Mouse (Mus musculus) natural killer cell, adult 2 months (primary cell): ENCODE measurements at regions not wholly inside any gene's neighbourhood (a gene's known extent, or its start where the extent isn't known, plus 50 kb on each side); places are given as distances from the start of the nearest gene placed in this dataset.

Source experiments
- DNase-seq, 2 experiments: peaks; one replicate each; pipeline ENCODE4 v3.0.0; 2022; ENCODE audit warnings: low spot score in 2 of 2

DNA sequence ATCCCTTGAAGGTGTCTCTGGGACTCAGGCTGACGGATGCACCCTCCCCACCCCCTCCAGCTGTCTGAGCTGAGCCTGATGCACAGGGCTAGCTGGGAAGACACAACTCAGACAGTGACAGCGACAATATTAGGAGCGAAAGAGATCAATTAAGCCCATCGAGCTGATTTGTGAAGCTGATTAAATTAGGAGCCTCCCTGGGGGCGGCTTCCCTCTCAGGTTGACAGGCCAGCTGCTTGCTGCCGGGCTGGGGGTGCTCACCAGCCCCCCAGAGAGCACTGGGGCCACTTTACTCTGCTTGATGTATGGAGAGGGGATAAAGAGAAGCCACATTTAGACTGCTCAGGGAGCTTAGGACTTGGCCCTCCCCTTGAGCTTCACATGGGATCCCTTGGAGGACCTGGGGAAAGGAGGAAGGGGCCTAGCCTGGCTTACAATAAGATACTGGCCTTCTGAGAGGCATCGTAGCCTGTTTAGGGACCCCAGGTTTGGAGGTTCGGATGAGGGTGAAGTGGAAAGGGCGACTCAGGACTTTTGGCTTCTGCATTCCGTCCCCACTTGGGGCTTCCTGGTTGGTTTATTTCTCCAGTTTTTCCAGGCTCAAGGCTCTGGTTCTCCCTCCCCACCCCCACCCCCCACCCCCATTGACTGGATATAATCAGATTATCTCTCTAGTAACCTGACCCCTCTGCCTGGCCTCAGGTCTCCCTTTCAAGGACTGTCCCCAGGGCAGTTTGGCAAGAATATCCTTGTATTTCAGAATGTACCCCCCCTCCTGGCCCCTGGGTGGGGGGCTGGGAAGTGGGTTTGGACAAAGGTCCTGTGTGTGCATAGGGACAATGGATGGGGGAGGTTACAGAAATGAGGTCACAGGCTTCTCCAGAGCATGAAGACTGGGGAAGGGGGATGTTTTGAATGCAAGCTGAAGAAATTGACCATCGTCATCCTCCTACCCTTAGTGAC, 283.4 kb downstream of the Rps24 start:
- DNase-seq = no peak

DNA sequence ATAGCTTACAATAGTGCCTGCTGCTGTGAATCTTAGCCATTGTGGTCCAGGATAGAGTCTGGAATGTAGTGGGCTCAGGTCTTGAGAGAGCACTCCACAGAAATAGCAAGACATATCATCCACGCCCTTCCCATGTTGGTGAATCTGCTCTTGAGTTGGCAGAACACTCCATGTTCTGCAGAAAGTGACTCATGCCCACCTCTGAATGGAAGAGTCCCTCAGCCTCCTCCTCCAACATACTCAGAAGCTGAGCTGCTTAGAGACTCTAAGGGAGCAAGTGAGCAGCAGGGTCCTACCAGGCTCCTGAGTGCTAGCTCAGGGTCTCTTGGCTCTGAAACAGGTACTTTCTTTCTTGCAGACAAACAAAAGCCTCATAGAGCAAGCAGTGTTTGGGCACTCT, 284.7 kb downstream of the Rps24 start:
- DNase-seq = no peak

DNA sequence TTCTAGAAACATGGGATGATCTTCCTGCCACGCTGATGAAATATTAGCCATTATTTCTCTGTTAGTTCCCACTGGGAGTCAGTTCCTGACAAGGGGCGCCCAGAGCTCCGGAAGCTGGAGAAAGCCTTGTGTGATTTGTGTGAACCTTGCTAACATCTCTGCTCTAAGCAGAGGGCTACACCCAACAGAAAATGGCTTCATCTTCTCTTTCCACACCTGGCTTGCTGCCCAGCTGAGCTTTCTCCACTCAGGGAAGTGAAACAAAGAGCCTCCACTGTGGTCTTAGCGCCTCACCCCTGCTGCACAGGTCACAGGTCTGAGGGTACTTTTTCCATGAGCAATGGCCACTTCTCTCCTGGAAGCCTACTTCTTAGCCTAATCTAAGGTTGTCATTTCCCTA, 285.2 kb downstream of the Rps24 start:
- no peak for DNase-seq

DNA sequence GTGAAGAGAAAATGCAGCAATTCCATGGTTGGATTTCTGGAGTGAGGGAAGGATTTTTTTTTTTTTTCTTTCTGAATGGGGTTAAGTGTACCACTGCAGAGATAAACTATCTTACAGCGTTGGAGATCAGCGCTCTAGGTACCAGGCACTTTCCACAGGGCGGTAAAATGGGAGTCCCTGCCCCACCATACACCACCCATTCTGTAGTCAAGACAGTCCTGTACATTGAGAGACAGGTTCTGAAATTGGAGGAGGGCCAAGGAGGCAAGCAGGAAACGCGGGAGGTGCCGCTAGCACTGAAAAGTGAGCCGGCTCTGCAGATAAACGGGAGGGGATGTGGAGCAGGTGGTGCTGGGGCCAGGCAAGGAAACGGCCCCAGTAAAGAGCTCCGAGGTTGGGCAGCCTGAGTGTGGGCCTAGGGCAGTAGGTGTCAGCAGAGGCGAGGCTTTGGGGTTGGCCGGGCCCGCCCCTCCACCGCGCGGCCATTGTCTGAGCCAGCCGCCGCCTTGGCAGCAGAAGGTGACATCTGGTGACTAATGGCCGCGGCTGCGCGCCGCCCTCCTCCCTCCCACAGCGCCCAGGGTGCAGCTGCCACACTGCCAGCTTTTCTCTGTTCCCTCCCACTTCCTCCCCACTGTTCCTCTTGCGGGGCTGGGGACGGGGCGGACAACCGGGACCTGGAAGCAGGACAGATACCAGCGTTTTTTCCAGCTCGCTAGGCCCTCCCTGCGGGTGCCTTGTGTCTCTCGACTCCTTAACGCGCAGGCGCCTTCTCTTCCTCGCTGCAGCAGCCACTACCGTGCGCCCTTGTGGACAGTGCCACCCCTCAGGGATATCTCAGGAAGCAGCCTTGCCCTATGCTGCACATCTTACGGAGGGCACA, 292.1 kb downstream of the Rps24 start:
- DNase-seq = peak; percentile 68 to 72

DNA sequence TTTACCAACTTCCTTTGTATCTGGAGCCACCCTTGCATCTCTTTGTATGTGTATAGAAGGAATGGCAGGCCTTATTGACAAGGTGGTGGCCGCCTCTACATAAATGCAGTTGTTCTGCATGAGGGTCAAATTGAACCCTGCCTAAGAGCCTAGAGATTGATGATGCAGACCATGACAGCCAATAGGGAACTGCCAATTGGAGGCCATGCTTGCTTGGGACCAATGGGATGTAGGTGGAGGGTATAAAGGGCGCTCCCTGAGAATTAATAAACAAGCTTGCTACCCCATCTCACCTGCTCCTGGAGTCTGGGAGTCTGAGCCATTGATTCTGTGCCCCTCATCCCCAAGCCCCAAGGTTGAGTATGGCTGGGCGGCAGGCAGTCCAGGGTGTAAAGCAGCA, 294.7 kb downstream of the Rps24 start:
- DNase-seq = peak in 1 of 2 experiments; percentile 25

DNA sequence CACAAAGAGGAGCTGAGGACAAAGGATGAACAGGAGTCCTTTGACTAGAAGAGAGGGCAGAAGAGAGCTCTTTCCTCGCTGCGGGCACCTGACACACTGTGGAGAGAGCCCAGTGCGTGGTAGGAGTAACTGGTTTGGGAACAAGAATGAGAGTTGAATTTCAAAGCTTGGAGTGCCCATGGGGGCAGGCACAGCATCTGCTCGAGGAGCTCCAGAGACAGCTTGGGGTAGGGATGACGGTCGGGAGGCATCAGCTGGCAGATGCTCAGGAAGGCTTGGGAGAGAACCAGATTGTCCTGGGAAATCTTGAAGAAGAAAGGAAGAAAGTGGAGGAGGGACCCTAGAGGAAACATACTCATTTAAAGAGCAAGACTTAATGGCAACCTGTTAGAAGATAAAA, 297.0 kb downstream of the Rps24 start:
- DNase-seq = no peak

DNA sequence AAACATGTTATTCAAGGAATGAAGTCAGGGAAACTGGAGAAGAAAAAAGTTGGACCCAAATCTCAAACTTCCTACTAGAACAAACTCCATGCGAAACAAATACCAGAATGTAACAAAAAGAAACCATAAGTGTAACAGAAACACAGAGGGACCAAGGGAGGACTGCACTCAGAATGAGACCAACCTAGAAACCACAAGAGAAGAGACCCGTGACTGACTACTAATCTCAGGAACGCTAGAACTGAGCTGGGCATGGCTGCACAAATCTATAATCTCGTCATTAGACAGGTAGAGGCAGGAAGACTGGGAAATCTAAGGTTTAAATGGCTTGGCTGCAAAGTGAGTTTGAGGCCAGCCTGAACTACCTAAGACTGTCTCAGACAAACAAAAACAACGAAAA, 298.5 kb downstream of the Rps24 start:
- DNase-seq = no peak

DNA sequence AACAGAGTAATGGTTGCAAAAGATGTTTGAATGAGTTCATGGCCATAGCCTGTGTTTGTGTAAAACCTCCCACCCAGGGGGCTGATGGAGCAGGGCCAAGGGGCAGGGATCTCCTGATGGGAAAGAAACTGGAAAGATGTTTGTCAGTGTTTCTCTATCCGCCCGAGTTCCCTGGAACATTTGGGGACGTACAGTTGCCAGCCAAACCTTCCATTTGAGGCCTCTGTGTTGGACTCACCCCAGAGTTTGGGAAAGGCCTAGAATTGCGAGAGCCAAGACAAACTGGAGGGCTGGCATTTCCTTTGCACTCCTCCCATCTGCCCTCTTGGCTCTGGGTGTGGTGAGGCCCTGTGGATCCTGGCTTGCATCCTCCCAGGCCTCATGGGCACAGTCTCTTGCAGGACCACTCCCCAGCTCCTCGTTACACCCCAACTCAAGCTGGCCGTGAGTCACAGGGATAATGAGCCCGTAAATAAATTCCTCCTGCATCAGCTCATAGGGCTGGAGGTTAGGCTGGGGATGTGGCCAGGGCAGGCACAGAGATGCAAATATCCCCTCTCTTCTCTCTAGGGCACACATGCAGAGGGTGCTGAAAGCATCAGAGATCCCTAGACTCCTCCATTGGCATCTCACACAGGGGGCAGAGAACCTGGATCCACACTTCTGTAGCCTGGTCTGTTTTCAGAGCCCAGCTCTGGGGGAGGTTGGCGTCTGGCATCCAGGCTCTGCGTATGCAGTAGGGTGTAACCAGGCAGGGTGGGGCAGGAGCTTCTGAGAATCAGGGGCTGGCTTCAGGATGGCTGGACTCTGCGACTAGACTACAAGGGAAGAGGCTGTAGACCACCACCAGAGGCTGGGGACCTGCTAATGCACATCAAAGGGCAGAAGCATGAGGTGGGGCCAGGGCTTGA, 306.7 kb downstream of the Rps24 start:
- no peak for DNase-seq

DNA sequence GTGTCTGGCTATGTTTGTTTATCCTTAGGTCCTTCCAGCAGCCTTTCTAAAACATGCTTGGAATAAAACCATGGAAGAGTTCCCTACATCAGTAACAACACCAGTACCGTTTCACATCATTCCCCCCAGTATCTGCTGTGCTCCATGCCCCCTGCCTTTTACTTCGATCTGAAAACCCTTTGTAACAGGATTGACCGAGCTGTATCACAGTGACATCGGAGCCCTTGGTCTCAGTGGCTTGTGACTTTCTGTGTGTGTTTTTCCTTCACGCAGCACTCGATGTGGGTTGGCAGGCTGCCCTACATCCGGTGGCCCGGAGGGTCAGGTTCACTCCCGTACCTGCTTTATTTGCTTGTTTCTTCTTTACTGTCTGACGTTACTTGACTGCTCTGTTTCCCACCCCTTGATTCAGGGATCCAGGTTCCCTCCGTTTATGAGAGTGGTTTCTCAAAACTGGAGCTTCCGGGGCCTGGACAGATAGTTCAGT, 307.5 kb downstream of the Rps24 start:
- no peak for DNase-seq

DNA sequence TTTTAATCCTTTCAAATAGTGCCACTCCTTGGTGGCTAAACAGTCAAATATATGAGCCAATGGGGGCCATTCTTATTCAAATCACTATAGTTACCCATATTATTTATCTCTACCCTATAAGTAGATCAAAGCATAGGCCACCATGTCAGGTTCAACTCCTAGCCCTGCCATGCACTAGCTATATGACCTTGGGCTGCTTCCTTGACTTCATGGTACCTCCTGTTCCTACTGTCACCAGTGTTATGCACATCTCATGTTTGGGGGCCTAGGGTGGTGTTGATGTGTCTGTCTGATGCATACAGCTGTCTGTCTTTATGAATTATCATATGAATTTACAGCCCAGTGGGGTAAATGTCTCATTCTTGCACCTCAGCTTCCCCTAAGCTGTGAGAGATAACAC, 310.6 kb downstream of the Rps24 start:
- DNase-seq = no peak

DNA sequence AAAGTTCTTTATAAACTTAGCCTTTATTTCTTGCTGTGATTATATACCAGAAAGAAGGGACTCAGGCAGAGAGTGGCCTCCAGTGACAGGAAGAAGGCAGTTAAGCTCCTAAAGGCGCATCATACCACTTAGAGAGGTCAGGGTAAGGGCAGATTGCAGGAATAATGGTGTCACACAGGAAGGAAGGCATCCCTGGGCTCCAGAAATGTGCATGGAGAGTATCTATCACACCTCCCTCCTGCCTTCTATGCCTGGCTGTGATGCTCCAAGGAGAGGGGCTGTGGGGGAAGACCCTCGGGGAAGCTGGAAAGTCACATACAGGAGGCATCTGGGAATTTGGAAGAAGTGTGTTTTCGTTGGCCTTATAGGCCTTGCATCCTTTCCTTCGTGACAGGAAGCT, 311.1 kb downstream of the Rps24 start:
- no peak for DNase-seq

DNA sequence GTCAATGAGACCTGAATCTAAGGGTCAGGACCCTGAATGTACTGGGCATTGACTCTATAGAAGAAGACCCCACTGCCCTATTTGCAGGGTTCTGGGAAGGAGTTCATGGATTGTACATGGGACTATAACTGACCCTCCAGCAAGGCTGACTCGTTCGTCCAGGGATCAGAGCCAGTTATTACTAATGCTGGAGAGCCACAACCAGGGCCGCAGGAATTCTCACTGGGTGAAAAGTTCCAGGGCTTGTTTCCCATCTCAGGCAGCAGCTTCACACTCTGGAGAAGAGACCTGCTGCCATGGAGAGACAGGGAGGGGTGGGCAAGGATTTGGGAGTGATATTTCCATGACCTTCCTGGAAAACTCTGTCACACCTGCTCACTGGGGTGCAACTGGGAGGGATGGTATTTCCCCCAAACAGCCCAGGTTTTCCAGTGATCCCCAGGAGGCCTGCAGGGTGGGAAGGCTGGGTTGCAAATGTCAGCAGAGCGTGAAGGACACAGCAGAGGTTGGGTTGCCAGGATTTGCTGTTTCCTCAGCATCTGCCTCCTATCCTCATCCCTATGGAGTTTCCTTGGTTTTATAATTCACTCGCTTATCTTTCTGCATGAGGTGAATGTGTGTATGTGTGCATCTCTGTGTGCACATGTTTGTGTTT, 316.2 kb downstream of the Rps24 start:
- no peak for DNase-seq

DNA sequence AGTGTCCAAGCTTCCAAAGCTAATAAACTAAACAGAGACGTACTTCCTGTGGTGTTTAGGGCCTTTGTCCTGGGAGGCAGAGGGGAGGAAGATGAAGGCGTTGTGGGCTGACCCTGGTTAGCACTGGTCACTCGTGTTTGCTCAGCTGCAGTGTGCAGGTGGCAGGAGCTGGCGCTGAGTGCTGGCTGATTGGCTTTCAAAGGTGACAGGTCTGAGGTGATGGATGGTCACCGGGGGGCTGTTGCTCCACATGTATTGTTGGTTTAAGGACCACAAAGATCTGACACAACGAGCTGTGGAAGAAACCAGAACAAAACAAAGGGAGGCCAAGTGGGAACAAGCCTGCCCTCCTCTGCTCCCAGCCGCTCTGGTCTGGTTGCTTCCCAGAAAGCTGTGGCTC, 320.1 kb downstream of the Rps24 start:
- no peak for DNase-seq

DNA sequence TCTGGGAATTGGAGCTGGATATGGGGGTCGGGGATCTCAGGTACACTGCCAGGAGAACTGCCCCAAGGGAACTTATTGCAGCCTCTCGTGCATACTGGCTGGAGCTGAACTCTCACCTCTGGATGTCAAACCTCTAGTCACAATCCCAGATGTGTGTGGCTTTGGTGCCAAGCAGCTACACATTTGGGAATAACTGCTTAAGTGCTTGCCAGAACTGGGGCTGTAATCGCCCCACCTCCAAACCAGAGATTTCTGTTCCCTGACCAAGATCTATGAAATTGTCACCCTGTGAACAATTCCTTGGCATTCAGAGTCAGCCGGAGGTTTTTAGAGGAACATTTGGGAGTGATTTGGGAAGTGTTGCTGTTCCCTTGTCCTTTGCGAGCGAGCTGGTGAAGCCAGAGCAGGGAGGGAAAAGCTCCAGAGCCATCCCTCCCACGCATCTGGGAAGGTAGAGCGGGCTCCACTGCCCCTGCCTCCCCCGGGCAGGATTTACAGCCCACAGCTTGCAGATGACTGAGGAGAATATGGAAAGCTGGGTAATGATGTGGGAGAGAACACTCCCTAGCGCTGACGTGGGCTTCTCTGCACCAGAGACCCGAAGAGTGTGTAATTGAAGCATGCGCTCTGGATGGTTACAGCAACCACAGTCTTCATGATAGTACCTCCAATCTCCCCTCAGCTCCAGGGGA, 336.1 kb downstream of the Rps24 start:
- no peak for DNase-seq

DNA sequence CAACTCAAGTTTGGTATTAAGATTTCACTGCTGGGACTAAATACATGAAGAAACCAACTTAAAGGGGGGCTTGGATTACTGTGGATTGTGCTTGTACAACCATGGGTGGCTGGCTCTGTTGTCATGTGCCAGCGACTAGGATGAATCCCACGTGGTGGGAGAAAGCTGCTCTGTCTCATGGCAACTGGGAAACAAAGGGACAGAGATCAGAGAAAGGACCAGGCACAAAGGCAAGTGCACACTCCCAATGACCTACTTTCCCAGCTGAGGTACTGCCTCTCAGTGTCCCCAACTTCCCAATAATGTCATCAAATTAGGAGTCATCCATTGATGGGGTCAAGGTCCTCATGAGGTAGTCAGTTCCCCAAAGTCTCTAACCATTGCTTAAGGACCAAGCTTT, 337.4 kb downstream of the Rps24 start:
- DNase-seq = no peak

DNA sequence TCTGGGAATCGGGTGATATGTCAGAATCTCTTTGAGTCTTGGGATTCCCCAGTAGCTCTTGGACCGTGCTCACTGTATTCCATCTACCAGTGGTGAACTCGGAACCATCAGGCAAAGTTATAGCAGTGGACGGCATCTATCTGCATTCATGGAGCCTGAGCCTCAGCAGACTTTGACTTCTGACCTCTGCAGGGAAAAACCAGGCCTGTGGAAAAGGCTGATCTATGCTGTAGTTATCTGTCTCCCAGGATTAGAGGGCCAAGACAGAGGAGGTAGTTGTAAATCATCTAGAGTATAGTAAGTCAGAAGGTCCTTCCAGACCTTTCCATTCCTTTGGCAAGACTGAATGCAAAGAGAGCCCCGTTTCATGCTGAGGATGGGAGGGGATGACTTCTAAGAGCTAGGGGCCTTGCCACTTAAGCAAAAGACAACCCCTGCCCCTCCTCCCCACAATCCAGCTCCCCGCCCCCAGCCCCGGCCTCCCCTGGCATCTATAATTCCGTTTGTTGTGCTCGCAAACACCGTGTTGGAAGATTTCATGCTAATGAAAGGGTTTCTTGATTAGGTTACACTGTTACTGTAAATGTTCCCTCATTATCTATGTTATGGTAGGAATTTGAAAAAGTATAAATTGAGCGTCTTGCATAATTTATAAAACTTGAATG, 338.9 kb downstream of the Rps24 start:
- DNase-seq = no peak

DNA sequence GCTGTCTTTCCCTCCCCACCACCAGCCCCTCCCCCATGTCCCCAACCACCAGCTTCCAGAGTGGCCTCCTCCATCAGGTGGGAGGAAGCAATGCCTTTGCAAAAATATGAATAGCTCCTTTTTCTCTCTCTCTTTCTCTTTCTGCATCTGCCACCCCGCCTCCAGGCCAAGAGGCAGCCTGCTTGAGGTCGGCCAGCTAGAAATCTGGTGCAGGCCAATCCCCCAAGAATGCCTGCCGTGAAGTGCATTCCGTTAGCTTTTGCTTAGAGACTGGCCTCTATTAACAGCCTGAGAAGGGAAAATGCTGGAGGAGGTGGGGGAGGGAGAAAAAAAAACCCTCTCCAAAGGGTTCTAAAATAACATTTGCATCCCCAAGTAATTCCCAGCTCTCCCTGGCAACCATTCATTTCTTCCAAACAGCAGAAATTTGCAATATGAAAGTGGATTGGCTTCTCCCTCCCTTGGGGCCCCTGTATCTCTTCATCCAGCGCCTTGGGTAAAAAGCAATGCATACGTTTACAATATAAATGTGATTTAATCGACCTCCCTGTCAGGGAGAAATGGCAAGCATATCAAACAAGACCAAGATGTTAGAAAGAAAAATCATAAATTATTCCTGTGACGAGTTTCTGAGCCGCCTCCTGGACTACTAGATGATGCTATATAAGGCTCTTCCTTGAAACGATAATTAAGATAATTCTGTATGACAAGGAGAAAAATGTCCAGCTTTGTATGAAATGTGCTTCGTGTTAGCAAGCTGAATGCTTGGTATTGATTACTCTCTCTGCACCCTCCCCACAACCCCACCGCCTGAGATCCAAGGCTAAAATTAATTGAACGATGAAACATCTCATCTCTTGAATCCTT, 339.8 kb downstream of the Rps24 start:
- no peak for DNase-seq

DNA sequence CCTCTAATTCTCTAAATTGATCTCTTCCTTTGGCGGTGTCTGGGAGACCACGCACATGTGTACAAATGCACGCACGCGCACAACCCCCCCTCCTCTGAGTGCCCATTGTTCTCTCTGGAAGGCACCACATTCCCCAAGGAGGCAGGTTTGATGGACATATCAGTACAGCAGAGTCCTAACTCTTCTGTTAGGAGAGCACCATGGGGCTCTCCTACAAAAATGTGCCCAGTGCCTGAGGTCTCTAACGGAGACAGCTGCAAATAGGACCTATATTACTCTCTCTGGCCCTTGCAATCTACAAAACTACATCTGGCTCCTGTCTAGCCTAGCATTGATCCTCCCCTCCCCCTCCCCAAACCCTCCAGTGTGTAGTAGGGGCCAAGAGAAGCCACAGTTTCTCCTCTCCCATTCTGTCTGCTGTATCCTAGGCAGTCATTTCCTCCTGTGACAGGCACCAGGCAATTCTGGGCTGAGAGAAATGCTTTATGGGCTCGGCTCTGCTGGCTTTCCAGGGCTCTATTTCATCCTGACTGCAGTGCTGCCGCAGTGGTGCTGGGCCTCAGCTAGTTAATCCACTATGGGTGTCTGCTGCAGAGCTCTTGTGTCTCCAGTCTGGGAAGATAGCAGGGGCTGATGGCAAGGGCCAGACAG, 340.6 kb downstream of the Rps24 start:
- no peak for DNase-seq
